Mouse (Mus musculus) pancreas, adult 10 weeks (tissue): ENCODE measurements around the gene Mup1. TPM values are rescaled to one million over a fixed set of nuclear protein-coding genes. Genes with fewer than 3 reads are reported as not detected.

Experiments used
- polyA plus RNA-seq: library from polyadenylated mRNA; stranded (reverse); fragments of 350-450 nt; fragmentation: Illumina TruSeq; extraction: RNeasy Lipid Tissue Mini Kit (QIAGEN cat#74804); gene quantifications from one replicate; pipeline ENCODE4 v1.2.3, GENCODE M21; 2015; ENCODE audit warnings: low read depth, low replicate concordance; ENCODE audit not compliant: insufficient read depth

Gene Mup1
- not detected for polyA plus RNA-seq

DNA sequence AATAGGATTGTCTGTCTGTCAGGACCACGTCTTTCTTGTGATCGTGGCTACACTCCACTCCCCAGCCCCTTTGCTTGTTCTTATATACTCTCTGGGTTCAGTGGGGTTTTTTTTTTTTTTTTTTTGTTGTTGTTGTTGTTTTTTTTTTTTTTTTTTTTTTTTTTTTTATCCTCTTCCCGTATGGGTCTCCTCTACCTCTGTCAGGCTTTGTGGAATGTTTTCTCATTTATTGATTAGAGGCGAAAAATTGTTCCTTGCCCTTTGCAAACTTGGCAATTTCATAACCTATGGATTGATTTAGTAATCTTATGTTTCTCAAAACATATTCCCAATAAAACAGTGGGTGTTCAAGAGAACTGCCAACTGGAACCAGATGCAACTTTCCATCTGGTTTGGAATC is at the start of gene Mup1:
Gene Mup1 (minus strand): TSS at position 101 of the 400 bp plus-strand sequence.

Other genes with a start within 250 kb of the Mup1 start
- not detected for gene Mup9, start 80.0 kb downstream of the Mup1 start, polyA plus RNA-seq
- gene Mup10, start 80.2 kb upstream of the Mup1 start, polyA plus RNA-seq = not detected
- not detected for gene Mup11, start 160.5 kb upstream of the Mup1 start, polyA plus RNA-seq
- gene Mup12, start 239.4 kb upstream of the Mup1 start, polyA plus RNA-seq = not detected